Mouse (Mus musculus) skeletal muscle tissue, postnatal 0 days (tissue): ENCODE results near the gene Krcc1. TPM values are rescaled to one million over a fixed set of nuclear protein-coding genes. Genes with fewer than 3 reads are reported as not detected.

Experiments used
- microRNA-seq, 2 experiments: library from miRNA; unstranded; fragments of <30 nt; microRNA quantifications; one replicate each; pipeline ENCODE4; 2016
- polyA plus RNA-seq: library from polyadenylated mRNA; unstranded; fragments of >200 nt; fragmentation: Nextera tagmentation; extraction: Ambion mirVana; gene quantifications from 2 replicates; pipeline ENCODE4 v1.2.1, GENCODE M21; 2015

Gene Krcc1
- polyA plus RNA-seq = 59.0 and 62.1 TPM in 2 replicates

GRCm38 (mm10) chr6:71271389-71272315 is at the start of gene Krcc1:
Gene Krcc1 (plus strand): TSS chr6:71271677.

GRCm38 (mm10) chr6:71321826-71322283 is 50.4 kb downstream of the Krcc1 start, which contains the start of gene Smyd1:
Gene Smyd1 (minus strand): TSS chr6:71322233.

GRCm38 (mm10) chr6:71322491-71322921 is 51.0 kb downstream of the Krcc1 start, which contains the start of gene Cd8b1:
Gene Cd8b1 (plus strand): TSS chr6:71322788.

Small RNA genes within 50 kb of the gene (microRNA-seq; reads per million reads assigned to microRNA genes)
- 13.2 to 24.5 reads per million in 2 experiments for gene Mir8112

Other genes with a start within 250 kb of the Krcc1 start
- gene Thnsl2, start 127.2 kb upstream of the Krcc1 start, polyA plus RNA-seq = 8.5 and 9.3 TPM in 2 replicates
- 1.4 and 4.4 TPM in 2 replicates for gene Fabp1, start 71.8 kb upstream of the Krcc1 start, polyA plus RNA-seq
- gene Smyd1, start 50.6 kb downstream of the Krcc1 start, polyA plus RNA-seq = 53.5 and 55.4 TPM in 2 replicates
- 0.13 TPM in 1 of 2 replicates, not detected in the other for gene Cd8b1, start 51.1 kb downstream of the Krcc1 start, polyA plus RNA-seq
- gene Cd8a, start 101.8 kb downstream of the Krcc1 start, polyA plus RNA-seq = not detected in 2 replicates
- gene Rmnd5a, start 169.0 kb downstream of the Krcc1 start, polyA plus RNA-seq = 8.0 and 9.0 TPM in 2 replicates
- gene Rnf103, start 222.2 kb downstream of the Krcc1 start, polyA plus RNA-seq = 13.6 and 13.7 TPM in 2 replicates